Mouse (Mus musculus): Measurements from ENCODE around the gene 1700018B08Rik. TPM values are rescaled to one million over a fixed set of nuclear protein-coding genes. Genes with fewer than 3 reads are reported as not detected.

1700018B08Rik gene
- total and polyA plus RNA-seq, 2 experiments from 2014 or later = 1.1 TPM; not detected in 1

DNA sequence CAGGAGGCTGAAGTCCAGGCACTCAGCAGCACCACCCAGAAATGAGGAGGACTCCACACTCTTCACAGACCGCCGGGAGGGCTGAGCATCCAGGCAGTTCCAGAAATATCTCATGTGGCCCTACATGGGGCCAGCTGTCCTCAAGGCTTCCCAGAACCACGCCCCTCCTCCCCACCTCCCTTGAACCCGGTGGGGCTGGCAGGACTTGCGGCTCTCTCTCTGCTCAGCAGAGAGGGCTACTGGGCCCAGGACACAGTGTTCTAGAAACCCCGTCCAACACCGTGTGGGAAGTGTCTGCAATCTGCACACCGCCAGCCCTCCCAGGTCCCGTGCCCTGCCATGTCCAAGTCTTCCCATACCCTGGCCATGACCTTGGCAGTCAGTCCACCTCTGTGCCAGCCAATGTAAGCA lies 18.8 kb upstream of the 1700018B08Rik start:
- WGBS = 67% methylated on average over 9 of the region's 9 CpGs
- no peak for DNase-seq (ENCODE audit: low spot score)
- H3K9me3 ChIP-seq (ENCODE audit: low read length) = no peaks in the 10 kb centered on the region
- H3K36me3 ChIP-seq (ENCODE audit: insufficient read depth, low read length) = peaks cover 11% of the 10 kb centered on the region
- TF ChIP-seq CTCF (IDR thresholded peaks at IDR 0.05; ENCODE audit: low read depth) = no peak
- no peak overlapping the region for H3K4me2 ChIP-seq (ENCODE audit: low read depth, low read length)
- no peak overlapping the region for H3K27ac ChIP-seq
- H3K4me1 ChIP-seq (ENCODE audit: insufficient read depth, low read length) = no peaks in the 10 kb centered on the region
- no peak overlapping the region for H3K9ac ChIP-seq (replicated peaks; ENCODE audit: low read length)
- ATAC-seq = peak; percentile 55; the same call in 1 of the 2 replicates
- no peaks in the 10 kb centered on the region for H3K27me3 ChIP-seq (ENCODE audit: insufficient read depth, low read length)
- no peak overlapping the region for H3K4me3 ChIP-seq (ENCODE audit: low read length)

GRCm38 (mm10) chr8:121561636-121562345 lies 17.7 kb upstream of the 1700018B08Rik start:
- no peak overlapping the region for H3K27ac ChIP-seq
- no peak for TF ChIP-seq CTCF (IDR thresholded peaks at IDR 0.05; ENCODE audit: low read depth)
- H3K9ac ChIP-seq (replicated peaks; ENCODE audit: low read length) = no peak overlapping the region
- H3K9me3 ChIP-seq (ENCODE audit: low read length) = no peaks in the 10 kb centered on the region
- no peak for ATAC-seq
- DNase-seq (ENCODE audit: low spot score) = peak; percentile 30
- no peak overlapping the region for H3K4me3 ChIP-seq (ENCODE audit: low read length)
- 71% methylated on average over 16 of the region's 16 CpGs for WGBS
- H3K36me3 ChIP-seq (ENCODE audit: insufficient read depth, low read length) = peaks cover 11% of the 10 kb centered on the region
- H3K4me1 ChIP-seq (ENCODE audit: insufficient read depth, low read length) = no peaks in the 10 kb centered on the region
- no peaks in the 10 kb centered on the region for H3K27me3 ChIP-seq (ENCODE audit: insufficient read depth, low read length)
- no peak overlapping the region for H3K4me2 ChIP-seq (ENCODE audit: low read depth, low read length)

DNA sequence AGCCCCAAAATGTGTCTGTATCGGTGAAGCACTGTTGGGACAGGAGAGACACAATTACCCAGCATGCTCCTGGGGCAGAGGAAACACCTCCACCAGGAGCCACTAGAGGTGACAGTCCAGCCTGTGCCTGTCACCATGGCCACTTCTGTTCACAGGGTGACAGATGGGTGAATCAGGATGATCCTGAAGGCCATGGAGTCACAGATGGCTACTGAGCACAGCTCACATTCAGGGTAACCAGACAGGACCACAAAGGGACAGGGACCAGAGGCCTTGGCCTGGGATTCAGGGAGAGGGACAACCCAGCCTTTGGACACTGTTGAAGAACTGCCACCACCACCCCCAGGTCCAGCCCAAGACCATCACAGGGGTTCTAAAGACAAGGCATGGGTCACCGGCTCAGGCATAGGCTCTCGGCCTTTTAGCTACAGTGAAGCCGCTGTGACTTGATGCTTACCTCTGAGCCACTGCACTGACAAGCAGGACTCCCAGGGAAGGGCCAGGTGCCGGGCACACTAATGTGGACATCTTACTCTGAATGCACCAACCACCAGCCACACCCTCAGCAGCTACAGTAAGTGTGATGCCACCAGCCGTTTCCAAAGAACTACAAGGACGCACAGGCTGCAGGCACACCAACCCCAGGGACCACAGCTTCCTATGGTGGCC lies 16.4 kb upstream of the 1700018B08Rik start:
- WGBS = 90% methylated on average over 7 of the region's 7 CpGs
- Histone ChIP-seq H3K27me3 (ENCODE audit: insufficient read depth, low read length) (no peaks in the 10 kb centered on the region), H3K27ac (no peak overlapping the region), H3K4me2 (ENCODE audit: low read depth, low read length) (no peak overlapping the region), H3K4me3 (ENCODE audit: low read length) (no peak overlapping the region), H3K4me1 (ENCODE audit: insufficient read depth, low read length) (no peaks in the 10 kb centered on the region), H3K36me3 (ENCODE audit: insufficient read depth, low read length) (peaks cover 11% of the 10 kb centered on the region), H3K9ac (replicated peaks; ENCODE audit: low read length) (no peak overlapping the region), H3K9me3 (ENCODE audit: low read length) (no peaks in the 10 kb centered on the region)
- DNase-seq (ENCODE audit: low spot score) = no peak
- TF ChIP-seq CTCF (IDR thresholded peaks at IDR 0.05; ENCODE audit: low read depth) = no peak
- no peak for ATAC-seq

GRCm38 (mm10) chr8:121559801-121560200 lies 15.7 kb upstream of the 1700018B08Rik start:
- Histone ChIP-seq H3K27ac (no peak overlapping the region), H3K27me3 (ENCODE audit: insufficient read depth, low read length) (no peaks in the 10 kb centered on the region), H3K4me3 (ENCODE audit: low read length) (no peak overlapping the region), H3K9ac (replicated peaks; ENCODE audit: low read length) (no peak overlapping the region), H3K4me2 (ENCODE audit: low read depth, low read length) (no peak overlapping the region), H3K36me3 (ENCODE audit: insufficient read depth, low read length) (peaks cover 19% of the 10 kb centered on the region), H3K4me1 (ENCODE audit: insufficient read depth, low read length) (no peaks in the 10 kb centered on the region), H3K9me3 (ENCODE audit: low read length) (no peaks in the 10 kb centered on the region)
- no peak for ATAC-seq
- DNase-seq (ENCODE audit: low spot score) = no peak
- WGBS = 91% methylated on average over 12 of the region's 12 CpGs
- TF ChIP-seq CTCF (IDR thresholded peaks at IDR 0.05; ENCODE audit: low read depth) = no peak

GRCm38 (mm10) chr8:121558538-121558937 lies 14.4 kb upstream of the 1700018B08Rik start:
- 91% methylated on average over 16 of the region's 16 CpGs for WGBS
- no peak for ATAC-seq
- no peak overlapping the region for H3K9ac ChIP-seq (replicated peaks; ENCODE audit: low read length)
- no peaks in the 10 kb centered on the region for H3K4me1 ChIP-seq (ENCODE audit: insufficient read depth, low read length)
- peaks cover 31% of the 10 kb centered on the region for H3K36me3 ChIP-seq (ENCODE audit: insufficient read depth, low read length)
- H3K27me3 ChIP-seq (ENCODE audit: insufficient read depth, low read length) = no peaks in the 10 kb centered on the region
- DNase-seq (ENCODE audit: low spot score) = no peak
- no peak overlapping the region for H3K27ac ChIP-seq
- TF ChIP-seq CTCF (IDR thresholded peaks at IDR 0.05; ENCODE audit: low read depth) = peak; percentile 19; the same call in 1 of the 2 replicates
- H3K4me2 ChIP-seq (ENCODE audit: low read depth, low read length) = no peak overlapping the region
- H3K4me3 ChIP-seq (ENCODE audit: low read length) = no peak overlapping the region
- no peaks in the 10 kb centered on the region for H3K9me3 ChIP-seq (ENCODE audit: low read length)

GRCm38 (mm10) chr8:121557746-121558145 lies 13.6 kb upstream of the 1700018B08Rik start:
- peaks cover 39% of the 10 kb centered on the region for H3K36me3 ChIP-seq (ENCODE audit: insufficient read depth, low read length)
- no peak overlapping the region for H3K4me3 ChIP-seq (ENCODE audit: low read length)
- no peak for TF ChIP-seq CTCF (IDR thresholded peaks at IDR 0.05; ENCODE audit: low read depth)
- H3K27ac ChIP-seq = no peak overlapping the region
- no peak overlapping the region for H3K4me2 ChIP-seq (ENCODE audit: low read depth, low read length)
- no peak for DNase-seq (ENCODE audit: low spot score)
- no peak for ATAC-seq
- no peak overlapping the region for H3K9ac ChIP-seq (replicated peaks; ENCODE audit: low read length)
- no peaks in the 10 kb centered on the region for H3K4me1 ChIP-seq (ENCODE audit: insufficient read depth, low read length)
- H3K27me3 ChIP-seq (ENCODE audit: insufficient read depth, low read length) = no peaks in the 10 kb centered on the region
- H3K9me3 ChIP-seq (ENCODE audit: low read length) = no peaks in the 10 kb centered on the region
- 86% methylated on average over 11 of the region's 11 CpGs for WGBS
